Mouse (Mus musculus): ENCODE data around the gene Tsku. TPM values are rescaled to one million over a fixed set of nuclear protein-coding genes. Genes with fewer than 3 reads are reported as not detected.

Tsku gene
- polyA plus RNA-seq, 1 experiment from 2014 or later, result 10.8 TPM

GRCm38 (mm10) chr7:98369762-98370369 is 8.7 kb upstream of the Tsku start:
- Histone ChIP-seq H3K4me2 (ENCODE audit: low read length) (no peak overlapping the region), H3K9ac (ENCODE audit: low read length) (no peak overlapping the region), H3K4me3 (ENCODE audit: low read depth, low read length) (no peak overlapping the region), H3K27me3 (replicated peaks; ENCODE audit: control insufficient read depth, insufficient read depth, low read length) (no peaks in the 10 kb centered on the region), H3K9me3 (replicated peaks; ENCODE audit: control insufficient read depth, low read length) (no peaks in the 10 kb centered on the region), H3K36me3 (ENCODE audit: control insufficient read depth, insufficient read depth, low read length) (no peaks in the 10 kb centered on the region), H3K27ac (ENCODE audit: low read depth, low read length) (no peak overlapping the region), H3K4me1 (ENCODE audit: control insufficient read depth, insufficient read depth, low read length) (no peaks in the 10 kb centered on the region)
- DNase-seq (ENCODE audit: low spot score), result no peak
- 40% methylated on average over 10 of the region's 10 CpGs for WGBS
- no peak for ATAC-seq

- Histone ChIP-seq H3K9ac (ENCODE audit: low read length) (peak overlapping the region; percentile 86; the same call in 1 of the 2 replicates), H3K9me3 (replicated peaks; ENCODE audit: control insufficient read depth, low read length) (no peaks in the 10 kb centered on the region), H3K4me1 (ENCODE audit: control insufficient read depth, insufficient read depth, low read length) (peaks cover 23% of the 10 kb centered on the region; the same call in 1 of the 2 replicates), H3K4me3 (ENCODE audit: low read depth, low read length) (peak overlapping the region; percentile 81; the same call in 1 of the 2 replicates), H3K27me3 (replicated peaks; ENCODE audit: control insufficient read depth, insufficient read depth, low read length) (no peaks in the 10 kb centered on the region), H3K27ac (ENCODE audit: low read depth, low read length) (peak overlapping the region; percentile 85; the same call in 1 of the 2 replicates), H3K36me3 (ENCODE audit: control insufficient read depth, insufficient read depth, low read length) (no peaks in the 10 kb centered on the region), H3K4me2 (ENCODE audit: low read length) (peak overlapping the region; percentile 98)
- DNase-seq (ENCODE audit: low spot score), result no peak
- WGBS, result 36% methylated on average over 2 of the region's 2 CpGs
- no peak; the same call in 1 of the 2 replicates for ATAC-seq
These were observed 534 bp upstream of the Tsku start for GRCm38 (mm10) chr7:98361662-98362061.

- DNase-seq (ENCODE audit: low spot score), result peak; percentile 48
- no peaks in the 10 kb centered on the region for H3K27me3 ChIP-seq (replicated peaks; ENCODE audit: control insufficient read depth, insufficient read depth, low read length)
These were observed 522 bp downstream of the Tsku start for GRCm38 (mm10) chr7:98360621-98360990.

GRCm38 (mm10) chr7:98359951-98360620 is 1.0 kb downstream of the Tsku start:
- H3K4me2 ChIP-seq (ENCODE audit: low read length), result peak overlapping the region; percentile 98
- H3K27ac ChIP-seq (ENCODE audit: low read depth, low read length), result peak overlapping the region; percentile 55; the same call in 1 of the 2 replicates
- ATAC-seq, result peak; percentile 45
- WGBS, result under 1% methylated on average over 33 of the region's 33 CpGs
- peak; percentile 69 for DNase-seq (ENCODE audit: low spot score)
- H3K36me3 ChIP-seq (ENCODE audit: control insufficient read depth, insufficient read depth, low read length), result no peaks in the 10 kb centered on the region
- H3K4me1 ChIP-seq (ENCODE audit: control insufficient read depth, insufficient read depth, low read length), result peaks cover 32% of the 10 kb centered on the region
- H3K27me3 ChIP-seq (replicated peaks; ENCODE audit: control insufficient read depth, insufficient read depth, low read length), result no peaks in the 10 kb centered on the region
- no peaks in the 10 kb centered on the region for H3K9me3 ChIP-seq (replicated peaks; ENCODE audit: control insufficient read depth, low read length)
- H3K4me3 ChIP-seq (ENCODE audit: low read depth, low read length), result peak overlapping the region; percentile 81
- H3K9ac ChIP-seq (ENCODE audit: low read length), result peak overlapping the region; percentile 86

More at GRCm38 (mm10) chr7:98360621-98360990, 522 bp downstream of the Tsku start:
- Histone ChIP-seq H3K4me3 (ENCODE audit: low read depth, low read length) (peak overlapping the region; percentile 81), H3K27ac (ENCODE audit: low read depth, low read length) (peak overlapping the region; percentile 85), H3K4me2 (ENCODE audit: low read length) (peak overlapping the region; percentile 98), H3K9ac (ENCODE audit: low read length) (peak overlapping the region; percentile 86), H3K36me3 (ENCODE audit: control insufficient read depth, insufficient read depth, low read length) (no peaks in the 10 kb centered on the region), H3K9me3 (replicated peaks; ENCODE audit: control insufficient read depth, low read length) (no peaks in the 10 kb centered on the region), H3K4me1 (ENCODE audit: control insufficient read depth, insufficient read depth, low read length) (peaks cover 30% of the 10 kb centered on the region; the same call in 1 of the 2 replicates)
- 0% methylated on average over 20 of the region's 20 CpGs for WGBS
- ATAC-seq, result peak; percentile 33

GRCm38 (mm10) chr7:98358016-98358415 is 3.1 kb downstream of the Tsku start:
- Histone ChIP-seq H3K9ac (ENCODE audit: low read length) (no peak overlapping the region), H3K4me2 (ENCODE audit: low read length) (no peak overlapping the region), H3K4me1 (ENCODE audit: control insufficient read depth, insufficient read depth, low read length) (peaks cover 40% of the 10 kb centered on the region), H3K27me3 (replicated peaks; ENCODE audit: control insufficient read depth, insufficient read depth, low read length) (no peaks in the 10 kb centered on the region), H3K4me3 (ENCODE audit: low read depth, low read length) (no peak overlapping the region), H3K27ac (ENCODE audit: low read depth, low read length) (no peak overlapping the region), H3K9me3 (replicated peaks; ENCODE audit: control insufficient read depth, low read length) (no peaks in the 10 kb centered on the region), H3K36me3 (ENCODE audit: control insufficient read depth, insufficient read depth, low read length) (no peaks in the 10 kb centered on the region)
- DNase-seq (ENCODE audit: low spot score) (no peak), ATAC-seq (no peak)
- 40% methylated on average over 1 of the region's 1 CpGs for WGBS

GRCm38 (mm10) chr7:98357324-98357723 is 3.8 kb downstream of the Tsku start:
- 85% methylated on average over 5 of the region's 5 CpGs for WGBS
- DNase-seq (ENCODE audit: low spot score) (no peak), ATAC-seq (no peak)
- no peaks in the 10 kb centered on the region for H3K9me3 ChIP-seq (replicated peaks; ENCODE audit: control insufficient read depth, low read length)
- no peak overlapping the region for H3K4me2 ChIP-seq (ENCODE audit: low read length)
- peaks cover 40% of the 10 kb centered on the region for H3K4me1 ChIP-seq (ENCODE audit: control insufficient read depth, insufficient read depth, low read length)
- H3K9ac ChIP-seq (ENCODE audit: low read length), result no peak overlapping the region
- no peak overlapping the region for H3K27ac ChIP-seq (ENCODE audit: low read depth, low read length)
- peaks cover 5% of the 10 kb centered on the region for H3K36me3 ChIP-seq (ENCODE audit: control insufficient read depth, insufficient read depth, low read length)
- H3K27me3 ChIP-seq (replicated peaks; ENCODE audit: control insufficient read depth, insufficient read depth, low read length), result no peaks in the 10 kb centered on the region
- no peak overlapping the region for H3K4me3 ChIP-seq (ENCODE audit: low read depth, low read length)

GRCm38 (mm10) chr7:98354921-98355310 is 6.2 kb downstream of the Tsku start:
- Histone ChIP-seq H3K9ac (ENCODE audit: low read length) (no peak overlapping the region), H3K36me3 (ENCODE audit: control insufficient read depth, insufficient read depth, low read length) (peaks cover 29% of the 10 kb centered on the region), H3K4me1 (ENCODE audit: control insufficient read depth, insufficient read depth, low read length) (peaks cover 33% of the 10 kb centered on the region), H3K27ac (ENCODE audit: low read depth, low read length) (no peak overlapping the region), H3K4me3 (ENCODE audit: low read depth, low read length) (no peak overlapping the region), H3K9me3 (replicated peaks; ENCODE audit: control insufficient read depth, low read length) (no peaks in the 10 kb centered on the region), H3K27me3 (replicated peaks; ENCODE audit: control insufficient read depth, insufficient read depth, low read length) (no peaks in the 10 kb centered on the region), H3K4me2 (ENCODE audit: low read length) (no peak overlapping the region)
- no peak for DNase-seq (ENCODE audit: low spot score)
- 33% methylated on average over 4 of the region's 4 CpGs for WGBS
- ATAC-seq, result no peak

GRCm38 (mm10) chr7:98354160-98354920 is 6.8 kb downstream of the Tsku start:
- Histone ChIP-seq H3K36me3 (ENCODE audit: control insufficient read depth, insufficient read depth, low read length) (peaks cover 33% of the 10 kb centered on the region), H3K4me2 (ENCODE audit: low read length) (no peak overlapping the region), H3K27ac (ENCODE audit: low read depth, low read length) (no peak overlapping the region), H3K27me3 (replicated peaks; ENCODE audit: control insufficient read depth, insufficient read depth, low read length) (no peaks in the 10 kb centered on the region), H3K4me3 (ENCODE audit: low read depth, low read length) (no peak overlapping the region), H3K4me1 (ENCODE audit: control insufficient read depth, insufficient read depth, low read length) (peaks cover 28% of the 10 kb centered on the region), H3K9ac (ENCODE audit: low read length) (no peak overlapping the region), H3K9me3 (replicated peaks; ENCODE audit: control insufficient read depth, low read length) (no peaks in the 10 kb centered on the region)
- 15% methylated on average over 12 of the region's 12 CpGs for WGBS
- ATAC-seq, result 0 out of 2 replicates have a peak, but pooled peaks have one; percentile 2
- DNase-seq (ENCODE audit: low spot score), result no peak
